20 mouse cellular contexts compared by ENCODE assay signal in genomic region chr13:47642341-47642740, GRCm38 (mm10).
DNase-seq lines count a peak whose midpoint lies in the region; ATAC-seq and TF ChIP-seq lines count a peak whose summit lies in the region.
"Had no signal": no experiment of that assay in that cellular context is flagged by ENCODE, and none has a peak within 500 bp of the region (broad histone marks: within the 10 kb centered on the region; RNA-seq: fewer than 3 reads in every experiment).

No protein-coding gene starts in this region.

- no peak overlapping the region for H3K4me3 ChIP-seq in kidney, postnatal 0 days (replicated peaks; ENCODE audit: low read depth, low read length)
- H3K4me3 ChIP-seq in kidney, embryonic 16.5 days (ENCODE audit: low read length), result no peak overlapping the region
- no peak overlapping the region for H3K4me3 ChIP-seq in thymus, adult 2 months (ENCODE audit: control insufficient read depth, insufficient read depth, low read length)
- H3K4me3 ChIP-seq in stomach, postnatal 0 days (ENCODE audit: low read depth, low read length), result no peak overlapping the region
- H3K4me3 ChIP-seq: embryonic facial prominence, embryonic 13.5 days; gastrocnemius, adult 2 months; heart, embryonic 13.5 days; midbrain, embryonic 12.5 days; neural tube, embryonic 13.5 days had no signal

- no peak for ATAC-seq in cerebellum, adult (ENCODE audit: insufficient number of reproducible peaks, low FRiP score, low TSS enrichment)
- no peak for ATAC-seq in kidney, postnatal 0 days (replicated peaks; ENCODE audit: low FRiP score, low read depth)
- ATAC-seq in kidney, embryonic 16.5 days (ENCODE audit: low FRiP score, low TSS enrichment), result no peak
- ATAC-seq in stomach, postnatal 0 days (ENCODE audit: low FRiP score, low TSS enrichment), result no peak
- ATAC-seq: forebrain, embryonic 16.5 days had no signal

- TF ChIP-seq EP300 in stomach, postnatal 0 days (optimal IDR thresholded peaks at IDR 0.05), result no peak

- no peak overlapping the region for H3K9ac ChIP-seq in kidney, postnatal 0 days (ENCODE audit: low read depth, low read length)
- no peak overlapping the region for H3K9ac ChIP-seq in kidney, embryonic 16.5 days (replicated peaks; ENCODE audit: low read length)
- H3K9ac ChIP-seq in stomach, postnatal 0 days (ENCODE audit: low read length), result no peak overlapping the region
- H3K9ac ChIP-seq: embryonic facial prominence, embryonic 13.5 days; heart, embryonic 13.5 days; midbrain, embryonic 12.5 days; neural tube, embryonic 13.5 days had no signal

- no peaks in the 10 kb centered on the region for H3K27me3 ChIP-seq in kidney, postnatal 0 days (ENCODE audit: insufficient read depth, low read length)
- H3K27me3 ChIP-seq in kidney, embryonic 16.5 days (ENCODE audit: insufficient read depth, low read length), result no peaks in the 10 kb centered on the region
- no peaks in the 10 kb centered on the region for H3K27me3 ChIP-seq in thymus, adult 2 months (ENCODE audit: control insufficient read depth, insufficient read depth, low read length)
- H3K27me3 ChIP-seq in stomach, postnatal 0 days (ENCODE audit: control insufficient read depth, insufficient read depth, low read length), result no peaks in the 10 kb centered on the region
- H3K27me3 ChIP-seq: CH12.LX; embryonic facial prominence, embryonic 13.5 days; neural tube, embryonic 13.5 days had no signal

- WGBS in kidney, postnatal 0 days, result 92% methylated on average over 10 of the region's 10 CpGs
- 89% methylated on average over 10 of the region's 10 CpGs for WGBS in kidney, embryonic 16.5 days
- 91% methylated on average over 10 of the region's 10 CpGs for WGBS in thymus, adult 2 months
- 87% methylated on average over 10 of the region's 10 CpGs for WGBS in stomach, postnatal 0 days

- no peak overlapping the region for H3K4me2 ChIP-seq in kidney, postnatal 0 days (ENCODE audit: low read length)
- no peak overlapping the region for H3K4me2 ChIP-seq in kidney, embryonic 16.5 days (replicated peaks; ENCODE audit: low read depth, low read length)
- H3K4me2 ChIP-seq in stomach, postnatal 0 days (replicated peaks; ENCODE audit: low read depth), result no peak overlapping the region
- H3K4me2 ChIP-seq: embryonic facial prominence, embryonic 13.5 days; heart, embryonic 13.5 days; liver, embryonic 11.5 days; midbrain, embryonic 12.5 days; neural tube, embryonic 13.5 days had no signal

- H3K4me1 ChIP-seq in kidney, postnatal 0 days (replicated peaks; ENCODE audit: insufficient read depth, low read length), result no peaks in the 10 kb centered on the region
- H3K4me1 ChIP-seq in kidney, embryonic 16.5 days (ENCODE audit: insufficient read depth, low read length), result no peaks in the 10 kb centered on the region
- no peaks in the 10 kb centered on the region for H3K4me1 ChIP-seq in thymus, adult 2 months (replicated peaks; ENCODE audit: control insufficient read depth, insufficient read depth, low read length)
- H3K4me1 ChIP-seq in stomach, postnatal 0 days (replicated peaks; ENCODE audit: control insufficient read depth, insufficient read depth), result no peaks in the 10 kb centered on the region
- H3K4me1 ChIP-seq: embryonic facial prominence, embryonic 13.5 days had no signal

- TF ChIP-seq CTCF in kidney, postnatal 0 days (IDR thresholded peaks at IDR 0.05; ENCODE audit: low read depth), result peak; percentile 29; the same call in 1 of the 2 replicates
- TF ChIP-seq CTCF in thymus, adult 2 months (IDR thresholded peaks at IDR 0.05; ENCODE audit: borderline replicate concordance, control insufficient read depth, extremely low read depth, insufficient read depth, low read length, poor library complexity), result no peak
- peak; percentile 45; the same call in 1 of the 2 replicates for TF ChIP-seq CTCF in stomach, postnatal 0 days (IDR thresholded peaks at IDR 0.05; ENCODE audit: low read depth)

- peak; percentile 7 to 11 for DNase-seq in cerebellum, postnatal 10 days
- DNase-seq in kidney, postnatal 0 days (ENCODE audit: low spot score), result no peak
- DNase-seq in thymus, postnatal 4 days, result peak; percentile 6
- no peak for DNase-seq in thymus, adult 2 months
- no peak for DNase-seq in stomach, postnatal 0 days (ENCODE audit: low spot score)
- no peak for DNase-seq in frontal cortex, postnatal 10 days (ENCODE audit: low spot score in 2 of 2)
- DNase-seq: cerebellum, adult 9-10 months; gastrocnemius, adult 2 months; kidney, adult 2 months; kidney, postnatal 25 days; lung, postnatal 10 days had no signal

- TF ChIP-seq POLR2A in thymus, adult 2 months (IDR thresholded peaks at IDR 0.05; ENCODE audit: control insufficient read depth, extremely low read depth, insufficient read depth, low read length, poor library complexity), result no peak

- no peaks in the 10 kb centered on the region for H3K36me3 ChIP-seq in kidney, postnatal 0 days (ENCODE audit: insufficient read depth, low read length)
- H3K36me3 ChIP-seq in kidney, embryonic 16.5 days (ENCODE audit: insufficient read depth, low read length), result no peaks in the 10 kb centered on the region
- H3K36me3 ChIP-seq in thymus, adult 2 months (ENCODE audit: control insufficient read depth, insufficient read depth, low read length), result no peaks in the 10 kb centered on the region
- no peaks in the 10 kb centered on the region for H3K36me3 ChIP-seq in stomach, postnatal 0 days (ENCODE audit: control insufficient read depth, insufficient read depth, low read length)
- H3K36me3 ChIP-seq: embryonic facial prominence, embryonic 13.5 days; heart, embryonic 13.5 days; midbrain, embryonic 12.5 days; neural tube, embryonic 13.5 days had no signal

- no peak overlapping the region for H3K27ac ChIP-seq in kidney, postnatal 0 days
- H3K27ac ChIP-seq in kidney, embryonic 16.5 days (ENCODE audit: low read length), result no peak overlapping the region
- no peak overlapping the region for H3K27ac ChIP-seq in thymus, adult 2 months (ENCODE audit: control insufficient read depth, insufficient read depth, low read length)
- no peak overlapping the region for H3K27ac ChIP-seq in stomach, postnatal 0 days (replicated peaks)
- H3K27ac ChIP-seq: embryonic facial prominence, embryonic 13.5 days; gastrocnemius, adult 2 months; heart, embryonic 13.5 days; midbrain, embryonic 12.5 days; neural tube, embryonic 13.5 days had no signal

- no peaks in the 10 kb centered on the region for H3K9me3 ChIP-seq in kidney, postnatal 0 days (replicated peaks; ENCODE audit: low read length)
- H3K9me3 ChIP-seq in kidney, embryonic 16.5 days (ENCODE audit: low read length), result no peaks in the 10 kb centered on the region
- no peaks in the 10 kb centered on the region for H3K9me3 ChIP-seq in stomach, postnatal 0 days (ENCODE audit: control insufficient read depth, low read length)
- H3K9me3 ChIP-seq: embryonic facial prominence, embryonic 13.5 days; heart, embryonic 13.5 days; midbrain, embryonic 12.5 days; neural tube, embryonic 13.5 days had no signal

Comparison
In these comparisons a context has a peak if more than half of its experiments do, and no peak if none do; other contexts are left out.
1. DNase-seq: peak in cerebellum, postnatal 10 days (2 of 2) and thymus, postnatal 4 days (single experiment); none in kidney, postnatal 0 days (single experiment), thymus, adult 2 months (single experiment), stomach, postnatal 0 days (single experiment) and frontal cortex, postnatal 10 days (0 of 2).